Mouse (Mus musculus) right cerebral cortex, postnatal 14 days (tissue): Measurements from ENCODE around the gene Ptbp2.
A peak's percentile ranks its signal among the peaks of the same experiment; 100 is the strongest.

Source experiments
- DNase-seq: peaks from one replicate; pipeline ENCODE4 v3.0.0; 2022

Ptbp2 gene

DNA sequence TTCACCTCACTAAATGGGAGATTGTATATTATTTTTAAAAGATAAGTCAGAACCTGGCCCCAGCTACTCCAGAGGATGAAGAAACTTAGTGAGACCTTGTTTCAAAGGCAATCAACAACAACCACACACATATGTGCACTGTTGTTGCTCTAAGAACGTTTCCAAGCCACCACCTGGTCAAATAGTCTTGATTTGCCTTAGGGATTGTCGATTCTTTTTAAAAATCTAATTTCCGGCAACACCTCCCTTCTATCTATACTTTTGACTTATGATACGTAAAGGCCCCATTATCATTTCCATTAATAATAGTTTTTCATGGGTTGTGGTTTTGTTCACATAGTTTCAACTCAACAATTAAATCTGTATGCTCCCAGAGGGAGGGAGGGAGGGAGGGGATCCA lies at the start of gene Ptbp2:
Ptbp2 (minus strand) TSS at position 101 of the 400 bp plus-strand sequence.
- DNase-seq: no peak

GRCm38 (mm10) chr3:119814678-119815077 lies 30.4 kb upstream of the Ptbp2 start:
- DNase-seq: no peak

DNA sequence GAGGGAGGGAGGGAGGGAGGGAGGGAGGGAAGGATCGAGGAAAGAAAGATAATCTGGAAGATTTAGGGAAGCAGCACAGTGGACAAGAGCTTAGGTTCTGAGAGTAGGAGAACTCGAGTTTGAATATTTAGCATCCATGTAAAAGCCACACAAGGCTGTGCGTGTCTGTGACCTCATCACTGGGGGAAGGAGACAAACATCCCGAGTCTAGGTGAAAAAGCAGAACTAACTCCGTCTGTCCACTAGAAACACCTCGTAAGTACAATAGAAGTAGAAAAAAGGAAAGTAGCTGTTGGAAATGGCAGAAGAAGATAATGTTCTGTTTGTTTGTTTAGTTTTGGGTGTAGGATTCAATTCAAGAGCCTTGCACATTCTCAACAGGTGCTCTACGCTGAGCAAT lies 21.9 kb upstream of the Ptbp2 start:
- no peak for DNase-seq

DNA sequence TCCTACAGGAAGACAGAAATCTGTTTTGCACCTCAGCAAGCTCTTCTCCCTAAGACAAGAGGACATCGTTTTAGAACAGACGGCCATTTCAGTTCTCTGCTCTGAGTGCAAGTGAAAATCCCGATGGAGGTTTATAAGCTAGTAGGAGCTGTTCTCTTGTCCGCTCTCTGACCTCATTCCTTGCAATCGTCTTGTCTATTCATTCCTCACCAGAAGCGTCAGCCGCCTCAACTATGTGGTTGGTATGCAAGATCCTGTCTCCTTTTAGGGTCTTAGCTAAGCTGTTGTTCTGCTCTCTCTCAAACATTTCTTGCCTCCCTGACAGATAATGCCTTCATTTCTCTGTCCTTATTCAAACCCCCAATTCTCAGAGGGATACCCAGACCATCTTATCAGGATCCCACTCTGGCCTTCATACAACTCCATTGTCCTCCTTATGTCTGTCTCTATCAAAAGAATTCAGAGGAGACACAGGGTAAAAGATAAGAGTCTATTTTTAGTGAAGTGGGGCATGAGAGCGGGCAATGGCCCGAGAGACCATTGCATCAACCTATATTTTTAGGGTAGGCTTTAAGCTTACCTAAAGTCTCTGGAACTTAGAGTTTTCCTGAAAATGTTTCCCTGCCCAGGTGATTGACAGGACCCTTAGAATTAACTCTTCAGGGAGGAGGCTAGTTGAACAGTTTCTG lies 10.6 kb upstream of the Ptbp2 start:
- no peak for DNase-seq

DNA sequence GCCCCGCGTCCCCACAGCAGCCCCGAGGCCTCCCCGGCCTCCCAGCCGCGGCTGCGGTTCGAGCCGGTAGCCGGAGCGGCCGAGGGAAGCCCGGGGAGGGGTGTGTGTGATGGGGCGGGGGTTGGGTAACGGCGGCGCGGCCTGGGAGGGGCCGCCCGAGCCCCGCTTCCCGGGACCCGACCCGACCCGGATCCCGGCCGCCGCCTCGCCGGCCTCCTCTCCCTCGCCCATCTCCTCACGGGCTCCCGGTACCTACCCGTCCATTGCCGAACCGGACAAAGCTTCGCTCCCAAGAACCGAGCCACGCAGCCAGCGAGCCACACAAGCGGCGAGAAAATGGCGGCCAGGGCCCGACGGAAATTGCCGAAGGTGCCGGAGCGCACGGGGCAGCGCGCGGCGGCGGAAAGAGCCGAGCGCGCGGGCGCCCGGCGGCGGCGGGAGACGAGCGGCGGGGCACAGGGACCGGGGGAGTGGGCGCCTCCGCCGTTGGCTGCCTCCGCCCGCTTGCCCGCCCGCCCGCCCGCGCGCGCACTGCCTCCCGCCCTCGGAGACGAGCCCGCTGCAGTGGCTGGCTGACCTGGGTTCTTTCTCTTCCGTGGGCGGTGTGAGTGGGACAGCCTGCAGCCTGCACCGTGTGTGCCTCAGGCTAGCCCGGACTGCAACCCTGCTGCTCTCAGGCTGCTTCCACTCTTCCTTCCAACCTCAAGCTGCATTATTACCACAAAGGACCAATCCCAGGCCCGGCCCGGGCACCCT lies 1.1 kb downstream of the Ptbp2 start:
- DNase-seq: peak; percentile 92

- peak; percentile 49 for DNase-seq
Measured at GRCm38 (mm10) chr3:119782022-119782945, 2.0 kb downstream of the Ptbp2 start.

DNA sequence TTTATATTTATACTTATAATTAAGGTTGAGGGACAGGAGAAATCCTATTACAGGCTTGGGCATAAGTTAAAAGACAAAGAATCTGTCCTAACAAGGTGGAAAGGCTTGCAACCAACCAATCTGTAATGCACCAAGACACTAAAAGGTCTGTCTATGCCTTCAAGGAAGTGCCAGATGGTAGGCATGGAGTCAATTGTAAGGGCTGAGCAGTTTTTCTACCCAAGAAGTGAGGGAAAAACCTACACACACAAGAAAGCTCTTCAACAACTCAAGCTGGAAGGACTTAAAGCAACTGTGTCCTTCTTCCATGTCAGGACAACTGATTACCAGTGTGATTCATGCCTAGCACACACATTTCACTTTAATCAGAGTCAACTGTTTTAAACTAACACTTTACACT lies 3.4 kb downstream of the Ptbp2 start:
- no peak for DNase-seq

DNA sequence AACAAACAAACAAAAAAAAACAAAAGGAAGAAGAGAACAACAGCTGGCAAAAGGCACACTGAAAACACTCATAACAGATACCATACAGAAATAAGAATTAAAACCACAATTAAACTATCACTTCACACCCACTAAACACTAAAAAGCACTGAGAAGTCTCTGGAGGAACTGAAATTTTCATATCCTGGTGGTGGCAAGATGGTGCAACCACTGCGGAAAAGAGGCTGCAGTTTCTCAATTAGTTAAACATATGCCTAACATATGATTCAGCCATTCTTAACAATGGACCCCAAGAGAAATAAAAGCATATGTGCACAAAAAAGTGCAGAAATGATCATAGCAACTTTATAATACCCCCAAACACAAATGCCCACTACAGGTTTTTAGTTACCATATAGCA lies 5.0 kb downstream of the Ptbp2 start:
- DNase-seq: no peak

- DNase-seq: no peak
Measured at GRCm38 (mm10) chr3:119778431-119778830, 5.8 kb downstream of the Ptbp2 start.

GRCm38 (mm10) chr3:119776129-119776528 lies 8.1 kb downstream of the Ptbp2 start:
- DNase-seq: no peak

GRCm38 (mm10) chr3:119772789-119773188 lies 11.5 kb downstream of the Ptbp2 start:
- no peak for DNase-seq

DNA sequence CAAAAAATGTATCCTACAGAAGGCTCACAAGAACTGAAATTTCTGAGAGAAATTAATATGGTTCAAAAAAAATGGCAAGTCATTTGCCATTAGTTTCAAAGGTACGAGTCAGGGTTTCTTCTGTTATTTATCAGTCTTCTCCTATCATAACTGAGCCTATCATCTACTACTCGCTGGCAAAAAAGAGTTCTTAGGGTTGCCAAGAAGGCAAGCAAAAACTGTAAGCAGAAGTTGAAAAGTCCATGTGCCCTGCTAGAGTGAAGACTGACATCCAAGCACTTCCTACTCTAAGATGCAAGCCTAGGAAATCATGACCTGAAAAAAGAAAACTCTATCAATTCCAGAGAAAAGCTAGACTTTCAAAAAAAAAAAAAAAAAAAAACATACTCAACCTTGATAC lies 20.5 kb downstream of the Ptbp2 start:
- no peak for DNase-seq

DNA sequence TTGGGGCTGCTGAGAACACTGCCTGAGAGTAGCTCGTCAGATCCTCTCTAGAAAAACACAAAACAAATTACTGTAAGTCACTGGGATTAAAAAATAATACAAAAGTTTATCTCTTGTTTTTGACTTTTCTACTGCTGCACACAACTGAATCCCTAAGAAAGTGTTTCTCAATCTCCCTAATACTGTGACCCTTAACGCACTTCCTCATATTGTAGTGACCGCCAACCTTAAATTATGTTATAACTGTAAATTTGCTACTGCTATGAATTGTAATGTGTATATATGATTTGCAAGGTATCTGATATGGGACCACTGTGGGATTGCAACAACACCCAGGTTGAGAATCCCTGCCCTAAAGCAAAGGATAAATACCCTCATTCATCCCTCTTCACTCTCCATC lies 22.5 kb downstream of the Ptbp2 start:
- DNase-seq: no peak

DNA sequence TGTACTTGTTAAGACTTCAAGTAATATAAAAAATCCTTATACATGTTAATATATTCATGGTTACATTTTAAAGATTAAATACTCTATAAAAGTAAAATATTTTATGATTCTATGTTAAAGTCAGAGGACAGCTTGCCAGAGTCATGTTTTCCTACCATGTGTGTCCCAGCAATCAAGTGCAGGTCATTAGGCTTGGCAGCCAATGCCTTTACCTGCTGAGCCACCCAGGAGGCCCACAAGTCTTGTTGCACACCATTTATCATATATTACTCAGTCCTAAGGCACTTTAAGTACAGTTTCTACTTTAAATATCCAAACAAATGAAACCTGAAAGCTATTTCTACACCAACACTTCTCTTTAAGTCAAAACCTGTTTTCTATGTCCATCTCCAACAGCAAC lies 30.5 kb downstream of the Ptbp2 start:
- DNase-seq: no peak

DNA sequence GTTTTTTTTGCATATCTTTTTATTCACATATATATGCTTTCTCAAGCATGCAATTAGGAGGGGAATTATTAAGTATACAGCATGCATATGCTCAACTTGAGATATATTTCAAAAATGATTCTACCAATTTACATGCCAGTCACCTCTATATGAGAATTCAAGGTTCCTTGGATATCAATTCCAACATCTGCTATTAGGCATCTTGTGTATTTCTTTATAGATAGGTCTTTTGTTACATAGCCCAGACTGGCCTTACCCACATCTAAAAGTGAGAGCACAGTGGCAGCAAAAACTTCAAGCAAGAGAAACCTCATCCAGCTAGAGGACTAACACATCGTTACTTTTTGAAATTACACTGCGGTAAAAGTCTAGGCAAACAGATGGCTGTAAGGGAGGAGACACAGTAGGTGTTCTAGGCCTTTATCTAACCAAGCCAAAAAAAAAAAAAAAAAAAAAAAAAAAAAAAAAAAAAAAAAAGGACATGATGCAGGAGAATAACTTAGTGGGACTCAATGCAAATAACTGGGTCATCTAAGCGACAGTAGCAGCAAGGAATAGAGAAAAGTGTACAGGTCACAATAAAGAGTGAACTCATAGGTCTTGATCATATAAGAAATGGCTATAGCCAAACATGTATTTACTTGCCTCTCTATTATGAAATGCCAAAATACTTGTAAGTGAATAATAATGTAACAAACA lies 34.6 kb downstream of the Ptbp2 start:
- DNase-seq: no peak

GRCm38 (mm10) chr3:119749140-119749539 lies 35.1 kb downstream of the Ptbp2 start:
- no peak for DNase-seq

GRCm38 (mm10) chr3:119746656-119747055 lies 37.6 kb downstream of the Ptbp2 start:
- no peak for DNase-seq

DNA sequence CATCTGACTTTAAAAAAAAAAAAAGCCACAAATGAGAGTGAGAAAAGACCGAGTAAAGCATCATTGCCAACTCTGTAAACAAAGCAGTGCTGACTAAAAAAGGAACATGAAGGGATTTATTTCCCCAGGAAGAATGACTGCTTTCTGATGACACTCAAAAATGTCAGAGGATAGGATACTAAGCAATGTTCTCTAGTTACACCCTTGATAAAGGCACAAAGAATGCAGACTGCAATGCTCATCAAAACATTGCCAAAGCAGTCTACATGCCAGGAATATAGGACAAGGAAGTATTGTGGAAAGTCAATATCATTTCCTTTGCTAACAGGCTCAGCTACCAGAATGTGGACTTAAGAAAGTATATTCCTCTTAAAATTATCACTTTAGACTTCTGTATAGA lies 38.5 kb downstream of the Ptbp2 start:
- no peak for DNase-seq

DNA sequence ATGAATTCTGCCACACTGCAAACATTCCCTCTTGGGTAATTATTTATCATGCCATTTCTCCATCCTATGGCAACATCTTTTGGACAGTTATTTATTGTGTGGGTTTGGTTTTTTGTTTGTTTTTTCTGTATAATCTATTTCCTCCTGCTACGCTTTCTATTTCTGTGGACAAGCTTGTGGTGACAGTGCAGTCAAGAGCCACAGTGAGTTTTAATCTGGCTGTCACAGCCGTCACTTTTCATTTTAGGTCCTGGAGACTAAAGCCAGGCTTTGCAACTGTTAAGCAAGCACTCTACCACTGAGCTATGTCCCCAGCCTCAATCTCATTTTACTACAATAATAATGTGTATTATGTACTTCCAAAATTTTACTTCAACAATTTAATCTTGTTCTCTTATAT lies 54.4 kb downstream of the Ptbp2 start:
- DNase-seq: no peak

DNA sequence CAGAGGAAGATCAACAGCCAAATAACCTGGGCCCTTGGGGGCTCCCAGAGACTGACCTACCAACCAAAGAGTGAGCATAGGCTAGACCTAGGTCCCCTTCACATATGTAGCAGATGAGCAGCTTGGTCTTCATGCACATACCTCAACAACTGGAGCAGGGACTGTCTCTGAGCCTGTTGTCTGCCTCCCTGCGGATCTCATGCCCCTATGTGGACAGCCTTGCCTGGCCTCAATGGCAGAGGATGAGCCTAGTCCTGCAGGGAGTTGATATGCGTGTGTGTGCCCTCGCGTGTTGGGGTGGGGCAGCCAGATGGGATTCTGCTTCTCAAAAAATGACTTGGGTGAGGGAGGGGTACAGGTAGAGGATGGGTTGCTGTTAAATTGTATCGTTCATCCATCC lies 72.2 kb downstream of the Ptbp2 start:
- peak; percentile 5 for DNase-seq

DNA sequence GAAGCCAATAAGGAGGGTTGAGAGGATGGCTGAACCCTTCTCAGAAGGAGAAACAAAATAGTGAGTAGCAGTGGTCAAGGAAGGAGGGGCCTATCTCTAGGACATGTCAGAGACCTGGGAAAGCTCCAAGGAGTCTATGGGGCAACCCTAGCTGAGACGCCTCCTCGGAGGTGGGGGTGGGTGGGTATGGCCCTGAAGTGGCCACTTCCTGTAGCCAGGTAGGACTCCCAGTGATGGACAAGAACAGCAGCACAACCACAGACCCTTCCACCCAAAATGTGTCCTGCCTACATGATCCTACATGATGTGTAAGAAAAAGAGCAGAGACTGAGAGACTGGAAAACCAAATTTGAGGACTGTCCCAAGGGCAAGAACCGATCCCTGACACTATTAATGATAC lies 72.8 kb downstream of the Ptbp2 start:
- no peak for DNase-seq

- DNase-seq: no peak
Measured at GRCm38 (mm10) chr3:119701467-119701866, 82.8 kb downstream of the Ptbp2 start.

- no peak for DNase-seq
Measured at GRCm38 (mm10) chr3:119684741-119685140, 99.5 kb downstream of the Ptbp2 start.
